Mouse (Mus musculus): ENCODE results near the gene Traf3. TPM values are rescaled to one million over a fixed set of nuclear protein-coding genes. Genes with fewer than 3 reads are reported as not detected.

Gene Traf3
- polyA plus RNA-seq, 1 experiment = 5.1 TPM

DNA sequence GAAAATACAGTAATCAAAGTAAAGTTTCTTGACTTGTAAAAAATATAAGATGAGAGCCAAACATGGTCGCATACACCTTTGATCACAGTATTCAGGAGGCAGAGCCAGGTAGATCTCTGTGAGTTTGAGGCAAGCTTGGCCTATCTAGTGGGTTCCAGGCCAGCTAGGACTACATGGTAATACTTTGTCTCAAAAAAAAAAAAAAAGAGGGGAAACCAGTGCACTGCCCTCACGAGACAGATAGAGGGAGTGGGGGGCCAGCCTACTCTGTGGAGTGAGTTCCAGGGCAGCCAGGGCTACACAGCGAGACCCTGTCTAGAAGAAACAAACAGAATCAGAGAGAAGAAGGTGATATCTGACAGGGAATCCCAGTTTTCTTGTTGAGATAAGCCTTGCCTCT lies 41.5 kb downstream of the Traf3 start:
- Histone ChIP-seq H3K4me3 (ENCODE audit: insufficient read depth, low read depth, low read length) (no peak overlapping the region), H3K4me1 (ENCODE audit: control insufficient read depth, insufficient read depth, insufficient read length, low read length) (no peaks in the 10 kb centered on the region), H3K27ac (replicated peaks; ENCODE audit: low read depth, low read length) (no peak overlapping the region)

DNA sequence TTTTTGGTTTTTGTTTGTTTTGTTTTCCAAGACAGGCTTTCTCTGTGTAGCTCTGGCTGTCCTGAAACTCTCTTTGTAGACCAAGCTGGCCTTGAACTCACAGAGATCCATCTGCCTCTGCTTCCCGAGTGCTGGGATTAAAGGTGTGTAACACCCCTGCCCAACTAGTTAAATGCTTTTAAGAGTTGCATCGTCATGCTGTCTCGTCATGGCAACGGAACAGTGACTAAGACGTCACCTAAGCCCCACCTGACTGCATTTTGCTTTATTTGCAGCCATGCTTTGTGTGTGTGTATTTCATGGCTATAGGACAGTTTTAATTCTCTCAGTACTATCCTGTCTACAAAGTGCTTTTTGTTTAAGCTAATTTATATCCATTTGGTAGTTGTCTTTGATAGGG lies 45.6 kb downstream of the Traf3 start:
- no peak overlapping the region for H3K27ac ChIP-seq (replicated peaks; ENCODE audit: low read depth, low read length)
- no peaks in the 10 kb centered on the region for H3K4me1 ChIP-seq (ENCODE audit: control insufficient read depth, insufficient read depth, insufficient read length, low read length)
- H3K4me3 ChIP-seq (ENCODE audit: insufficient read depth, low read depth, low read length) = no peak overlapping the region

DNA sequence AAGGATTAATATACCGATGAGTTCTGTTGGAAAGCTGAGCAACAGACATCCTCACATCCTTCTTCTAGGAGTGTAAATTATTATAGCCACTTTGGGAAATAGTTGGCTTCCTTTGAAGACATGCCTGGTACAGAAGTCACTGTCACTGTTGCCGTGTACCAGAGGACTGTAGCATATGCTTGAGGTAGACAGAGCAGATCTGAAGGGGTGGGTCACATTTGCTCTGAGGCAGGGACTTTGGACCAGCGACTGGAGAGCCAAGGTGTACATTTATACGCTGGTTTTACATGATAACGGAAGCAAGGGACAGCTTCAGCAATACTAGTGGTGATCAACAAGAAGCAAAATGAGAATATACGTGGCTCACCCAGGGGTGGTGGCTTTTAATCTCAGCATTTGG lies 52.7 kb downstream of the Traf3 start:
- Histone ChIP-seq H3K4me1 (ENCODE audit: control insufficient read depth, insufficient read depth, insufficient read length, low read length) (no peaks in the 10 kb centered on the region), H3K27ac (replicated peaks; ENCODE audit: low read depth, low read length) (no peak overlapping the region), H3K4me3 (ENCODE audit: insufficient read depth, low read depth, low read length) (no peak overlapping the region)

DNA sequence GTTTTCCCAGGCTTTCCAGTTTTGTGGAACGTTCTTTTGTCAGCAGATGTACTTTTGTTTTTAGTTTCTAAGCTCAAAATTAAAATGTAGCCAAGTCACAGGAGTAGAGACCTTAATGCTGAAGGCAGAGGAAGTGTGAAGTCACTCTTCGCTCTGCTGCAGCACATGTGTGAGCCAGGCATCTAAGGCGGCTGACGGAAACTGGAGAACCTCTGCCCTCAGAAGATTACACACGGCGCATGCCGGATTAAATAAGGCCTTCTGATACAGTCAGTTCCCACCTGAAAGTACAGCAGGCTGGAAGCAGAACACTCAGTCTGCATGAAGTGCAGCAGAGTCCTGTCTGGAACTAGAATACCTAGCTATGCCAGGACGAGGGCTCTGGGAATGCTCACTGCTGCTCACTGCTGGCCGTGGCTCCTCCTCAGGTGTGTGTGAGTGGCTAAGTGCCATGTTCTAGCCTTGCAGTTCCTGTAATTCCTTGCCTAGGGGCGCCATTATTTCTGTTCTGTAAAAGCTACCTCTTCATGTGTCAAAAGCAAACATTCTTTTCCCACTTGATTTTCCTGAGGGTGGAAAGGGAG lies 59.1 kb downstream of the Traf3 start:
- Histone ChIP-seq H3K27ac (replicated peaks; ENCODE audit: low read depth, low read length) (no peak overlapping the region), H3K4me3 (ENCODE audit: insufficient read depth, low read depth, low read length) (no peak overlapping the region), H3K4me1 (ENCODE audit: control insufficient read depth, insufficient read depth, insufficient read length, low read length) (no peaks in the 10 kb centered on the region)

DNA sequence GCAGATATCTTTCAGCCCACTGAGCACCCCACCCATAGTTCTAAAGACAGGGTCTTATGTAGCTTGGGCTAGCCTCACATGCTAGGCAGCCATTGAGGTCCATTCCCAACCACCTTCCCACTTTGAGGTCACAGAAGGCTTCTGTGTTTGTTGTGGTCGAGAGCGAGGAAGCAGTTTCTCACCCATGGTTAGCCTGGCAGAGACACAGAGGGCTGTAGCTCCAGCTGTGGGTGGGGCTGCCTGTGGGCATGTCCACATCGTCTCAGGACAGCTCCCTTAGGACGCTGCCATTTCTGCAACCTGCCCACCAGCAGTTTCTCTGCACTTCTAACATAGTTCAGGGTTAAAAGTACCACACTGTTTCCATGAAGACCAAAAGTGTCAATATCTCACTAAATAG lies 61.2 kb downstream of the Traf3 start:
- Histone ChIP-seq H3K4me1 (ENCODE audit: control insufficient read depth, insufficient read depth, insufficient read length, low read length) (no peaks in the 10 kb centered on the region), H3K27ac (replicated peaks; ENCODE audit: low read depth, low read length) (no peak overlapping the region), H3K4me3 (ENCODE audit: insufficient read depth, low read depth, low read length) (no peak overlapping the region)

DNA sequence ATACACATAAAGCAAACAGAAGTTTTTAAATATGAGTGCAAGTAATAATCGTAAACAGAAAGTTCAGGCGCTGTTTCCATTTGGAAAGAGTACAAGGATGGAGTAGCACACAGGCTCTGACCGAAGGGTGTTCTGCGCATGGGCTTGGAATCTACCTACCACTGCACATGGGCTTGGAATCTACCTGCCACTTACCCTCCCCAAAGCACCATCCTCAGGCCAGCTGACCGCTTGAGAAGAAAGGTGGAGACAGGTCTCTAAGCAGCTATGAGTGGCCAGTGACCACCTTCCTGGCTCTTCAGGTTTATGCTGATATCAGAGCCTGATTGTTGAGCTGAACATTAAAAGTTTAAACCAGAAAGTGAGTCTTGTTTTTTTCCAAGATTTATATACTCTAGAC lies 62.3 kb downstream of the Traf3 start:
- no peak overlapping the region for H3K4me3 ChIP-seq (ENCODE audit: insufficient read depth, low read depth, low read length)
- no peaks in the 10 kb centered on the region for H3K4me1 ChIP-seq (ENCODE audit: control insufficient read depth, insufficient read depth, insufficient read length, low read length)
- no peak overlapping the region for H3K27ac ChIP-seq (replicated peaks; ENCODE audit: low read depth, low read length)

DNA sequence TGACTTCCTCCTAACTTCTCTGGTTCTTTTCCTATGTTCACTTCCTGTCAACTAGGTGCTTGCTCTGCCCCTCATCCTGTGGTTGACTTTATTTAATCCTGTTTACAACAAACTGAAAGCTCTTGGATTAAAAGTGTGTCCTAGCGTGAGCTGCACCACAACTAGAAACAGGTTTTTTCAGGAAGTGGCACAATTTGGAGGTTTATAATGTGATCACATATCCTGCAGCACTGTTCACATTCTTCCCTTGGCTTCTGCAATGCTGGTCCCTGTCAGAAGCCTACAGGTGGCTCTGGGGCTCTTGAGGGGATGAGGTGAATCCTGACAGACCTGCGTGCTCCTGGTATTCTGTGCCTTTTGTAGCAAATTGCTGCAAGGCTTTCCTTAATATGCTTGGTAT lies 64.6 kb downstream of the Traf3 start:
- Histone ChIP-seq H3K4me3 (ENCODE audit: insufficient read depth, low read depth, low read length) (no peak overlapping the region), H3K4me1 (ENCODE audit: control insufficient read depth, insufficient read depth, insufficient read length, low read length) (no peaks in the 10 kb centered on the region), H3K27ac (replicated peaks; ENCODE audit: low read depth, low read length) (no peak overlapping the region)

DNA sequence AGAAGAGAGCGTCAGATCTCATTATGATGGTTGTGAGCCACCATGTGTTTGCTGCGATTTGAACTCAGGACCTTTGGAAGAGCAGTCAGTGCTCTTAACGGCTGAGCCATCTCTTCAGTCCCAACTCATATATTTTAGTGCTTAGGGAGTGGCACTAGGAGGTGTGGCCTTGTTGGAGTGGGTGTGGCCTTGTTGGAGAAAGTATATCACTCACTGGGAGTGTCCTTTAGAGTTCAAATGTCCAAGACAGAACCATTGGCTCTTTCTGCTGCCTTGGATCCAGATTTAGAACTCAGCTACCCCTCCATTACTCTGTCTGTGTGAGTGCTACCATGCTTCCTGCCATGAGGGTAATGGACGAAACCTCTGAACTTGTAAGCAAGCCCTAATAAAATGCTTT lies 67.6 kb downstream of the Traf3 start:
- no peak overlapping the region for H3K27ac ChIP-seq (replicated peaks; ENCODE audit: low read depth, low read length)

DNA sequence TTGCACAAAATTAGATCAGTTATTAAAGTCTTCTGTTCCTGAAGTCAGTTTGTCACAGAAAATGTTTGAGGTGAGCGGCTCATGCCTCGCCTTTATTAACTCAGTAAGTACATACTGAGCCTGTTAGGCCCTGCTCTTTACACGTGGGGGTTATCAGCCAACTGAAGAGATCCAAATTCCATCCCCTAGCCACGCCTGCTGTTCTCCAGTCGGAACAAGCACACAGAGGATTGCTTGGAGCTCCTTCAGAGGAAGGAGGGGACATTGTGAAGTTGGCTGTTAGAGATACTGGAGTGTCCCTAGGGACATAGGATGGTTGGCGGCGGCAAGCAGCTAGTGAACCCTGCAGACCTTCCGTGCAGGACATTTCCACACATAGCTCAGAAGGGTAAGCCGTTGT lies 68.2 kb downstream of the Traf3 start:
- H3K4me1 ChIP-seq (ENCODE audit: control insufficient read depth, insufficient read depth, insufficient read length, low read length) = no peaks in the 10 kb centered on the region
- H3K27ac ChIP-seq (replicated peaks; ENCODE audit: low read depth, low read length) = no peak overlapping the region
- no peak overlapping the region for H3K4me3 ChIP-seq (ENCODE audit: insufficient read depth, low read depth, low read length)

More for the DNA sequence above, 67.6 kb downstream of the Traf3 start:
- no peak overlapping the region for H3K4me3 ChIP-seq (ENCODE audit: insufficient read depth, low read depth, low read length)
- H3K4me1 ChIP-seq (ENCODE audit: control insufficient read depth, insufficient read depth, insufficient read length, low read length) = no peaks in the 10 kb centered on the region

DNA sequence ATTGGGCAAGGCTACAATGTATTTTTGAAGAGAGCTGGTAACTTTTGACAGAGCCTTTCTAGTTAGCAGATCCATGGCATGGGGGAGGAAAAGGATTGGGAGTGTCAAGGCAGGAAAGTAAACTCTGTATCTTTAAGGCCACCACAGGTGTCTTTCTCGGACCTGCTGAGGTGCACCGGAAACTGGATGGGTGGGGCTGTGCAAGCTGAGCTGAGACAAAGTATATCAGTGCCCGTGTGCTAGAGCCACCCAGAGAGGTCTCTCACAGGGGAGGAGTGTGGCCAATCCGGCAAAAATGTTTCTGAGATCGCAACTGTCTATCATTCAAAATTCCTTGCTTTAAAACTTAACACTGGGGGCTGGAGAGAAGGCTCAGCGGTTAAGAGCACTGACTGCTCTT lies 69.5 kb downstream of the Traf3 start:
- H3K27ac ChIP-seq (replicated peaks; ENCODE audit: low read depth, low read length) = no peak overlapping the region
- H3K4me3 ChIP-seq (ENCODE audit: insufficient read depth, low read depth, low read length) = no peak overlapping the region
- H3K4me1 ChIP-seq (ENCODE audit: control insufficient read depth, insufficient read depth, insufficient read length, low read length) = no peaks in the 10 kb centered on the region

DNA sequence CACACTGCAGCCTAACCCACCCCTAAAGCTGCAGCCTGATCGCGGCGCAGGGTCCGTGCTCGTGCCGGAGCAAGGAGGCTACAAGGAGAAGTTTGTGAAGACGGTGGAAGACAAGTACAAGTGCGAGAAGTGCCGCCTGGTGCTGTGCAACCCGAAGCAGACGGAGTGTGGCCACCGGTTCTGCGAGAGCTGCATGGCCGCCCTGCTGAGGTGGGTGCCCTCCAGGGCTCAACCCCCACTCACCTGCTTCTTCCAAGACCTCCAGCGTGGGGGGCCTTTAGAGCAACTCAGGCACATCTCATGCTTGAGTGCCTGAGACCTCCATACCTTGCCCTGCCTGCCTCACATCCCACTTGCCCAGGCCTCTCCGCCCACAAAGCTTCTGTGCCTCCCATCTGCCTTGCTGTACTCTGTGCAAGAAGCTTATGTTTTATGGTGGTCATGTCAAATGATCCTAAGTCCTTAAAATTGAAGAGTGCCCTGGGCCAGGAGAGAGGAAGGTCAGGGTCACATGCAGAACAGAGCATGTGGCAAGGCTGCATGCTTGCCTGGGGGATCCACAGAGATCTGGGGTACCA lies 71.5 kb downstream of the Traf3 start:
- H3K4me3 ChIP-seq (ENCODE audit: insufficient read depth, low read depth, low read length) = no peak overlapping the region
- no peaks in the 10 kb centered on the region for H3K4me1 ChIP-seq (ENCODE audit: control insufficient read depth, insufficient read depth, insufficient read length, low read length)
- H3K27ac ChIP-seq (replicated peaks; ENCODE audit: low read depth, low read length) = no peak overlapping the region

DNA sequence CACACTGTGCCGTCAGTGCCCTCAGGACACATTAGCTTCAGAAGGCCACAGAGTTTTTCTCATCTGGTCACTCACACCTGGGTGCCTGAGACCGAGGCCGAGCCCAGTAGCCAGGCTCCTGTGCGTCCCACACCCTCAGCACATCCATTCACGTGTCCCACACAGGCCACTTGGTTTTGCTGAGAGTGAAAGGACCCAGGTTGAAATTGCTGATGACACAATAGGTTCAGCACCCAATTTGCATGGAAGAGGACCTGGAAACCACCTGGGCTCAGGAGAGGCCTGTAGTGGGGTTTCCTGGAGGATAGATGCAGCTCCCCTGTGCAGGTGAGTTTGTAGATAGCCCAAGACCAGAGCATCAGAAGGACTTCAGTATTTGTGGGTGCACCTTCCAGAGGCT lies 72.2 kb downstream of the Traf3 start:
- H3K4me3 ChIP-seq (ENCODE audit: insufficient read depth, low read depth, low read length) = no peak overlapping the region
- H3K4me1 ChIP-seq (ENCODE audit: control insufficient read depth, insufficient read depth, insufficient read length, low read length) = no peaks in the 10 kb centered on the region
- no peak overlapping the region for H3K27ac ChIP-seq (replicated peaks; ENCODE audit: low read depth, low read length)

DNA sequence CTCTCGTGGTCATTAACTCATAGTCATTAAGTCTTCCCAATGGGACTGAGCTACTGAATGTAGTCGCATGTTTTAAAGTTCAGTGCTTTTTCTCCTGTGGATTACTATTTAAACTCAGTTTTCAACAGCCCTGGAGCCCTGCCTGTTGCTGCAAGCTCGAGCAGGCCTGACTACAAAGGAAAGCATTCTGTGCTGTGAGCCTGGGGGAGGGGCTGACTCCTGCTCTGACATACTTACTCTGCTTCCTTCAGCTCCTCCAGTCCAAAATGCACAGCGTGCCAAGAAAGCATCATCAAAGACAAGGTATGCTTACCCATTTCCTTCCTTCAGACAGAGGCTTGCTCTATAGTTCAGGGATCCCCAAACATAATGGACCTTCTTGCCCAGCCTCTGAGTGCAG lies 72.6 kb downstream of the Traf3 start:
- H3K27ac ChIP-seq (replicated peaks; ENCODE audit: low read depth, low read length) = no peak overlapping the region
- H3K4me1 ChIP-seq (ENCODE audit: control insufficient read depth, insufficient read depth, insufficient read length, low read length) = no peaks in the 10 kb centered on the region
- no peak overlapping the region for H3K4me3 ChIP-seq (ENCODE audit: insufficient read depth, low read depth, low read length)

DNA sequence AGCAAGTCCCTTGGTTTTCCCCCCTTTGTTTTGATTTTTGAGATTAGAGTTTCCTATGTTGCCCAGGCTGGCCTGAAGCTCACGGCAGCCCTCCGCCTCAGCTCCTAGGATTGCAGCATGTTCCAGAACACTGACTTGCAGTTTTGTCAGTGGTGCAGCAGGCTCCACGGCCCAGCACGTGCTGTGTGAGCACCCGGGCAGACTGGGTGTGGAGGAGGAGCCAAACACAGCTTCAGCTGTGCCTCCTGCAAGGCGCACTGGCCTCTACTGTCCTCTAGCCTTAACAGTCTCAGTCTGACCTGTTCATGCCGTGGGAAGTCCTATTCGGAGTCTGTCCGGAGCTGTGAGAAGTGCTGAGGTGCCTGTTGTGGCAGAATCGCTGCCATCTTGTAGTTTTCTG lies 73.8 kb downstream of the Traf3 start:
- Histone ChIP-seq H3K4me3 (ENCODE audit: insufficient read depth, low read depth, low read length) (no peak overlapping the region), H3K27ac (replicated peaks; ENCODE audit: low read depth, low read length) (no peak overlapping the region), H3K4me1 (ENCODE audit: control insufficient read depth, insufficient read depth, insufficient read length, low read length) (no peaks in the 10 kb centered on the region)

DNA sequence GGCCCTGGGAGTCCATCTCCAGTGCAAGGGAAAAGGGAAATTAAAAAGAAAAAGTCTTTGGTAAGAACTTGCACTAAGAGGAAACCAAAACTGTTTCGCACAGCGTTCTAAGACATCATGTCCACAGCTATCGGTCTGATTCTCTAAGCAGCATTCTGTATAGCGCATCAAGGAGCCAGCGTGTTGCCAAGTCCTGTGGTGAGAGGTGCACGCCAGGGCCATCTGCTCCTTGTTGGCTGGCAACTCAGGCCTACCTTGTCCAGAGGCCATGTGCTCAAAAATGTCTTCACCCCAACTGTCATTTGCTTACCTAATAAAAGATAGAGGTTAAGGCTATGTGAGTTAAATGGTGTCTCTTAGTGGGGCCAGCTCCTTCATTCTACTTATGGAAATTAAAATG lies 75.7 kb downstream of the Traf3 start:
- no peaks in the 10 kb centered on the region for H3K4me1 ChIP-seq (ENCODE audit: control insufficient read depth, insufficient read depth, insufficient read length, low read length)
- no peak overlapping the region for H3K4me3 ChIP-seq (ENCODE audit: insufficient read depth, low read depth, low read length)
- H3K27ac ChIP-seq (replicated peaks; ENCODE audit: low read depth, low read length) = no peak overlapping the region

DNA sequence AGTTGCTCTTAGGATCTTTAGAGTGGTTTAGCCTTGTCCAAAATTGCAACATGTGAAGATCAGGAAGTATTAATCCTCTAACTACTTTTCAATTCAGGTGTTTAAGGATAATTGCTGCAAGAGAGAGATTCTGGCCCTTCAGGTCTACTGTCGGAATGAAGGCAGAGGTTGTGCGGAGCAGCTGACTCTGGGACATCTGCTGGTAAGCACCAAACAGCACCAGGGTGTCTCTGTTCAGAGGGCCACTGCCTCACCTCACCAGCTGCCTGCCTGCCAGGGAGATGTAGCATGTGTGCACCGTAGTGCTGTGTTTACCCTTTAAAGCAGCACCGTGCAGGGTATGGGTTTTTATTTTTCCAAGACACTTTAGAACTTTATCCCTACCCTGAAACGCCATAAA lies 76.2 kb downstream of the Traf3 start:
- Histone ChIP-seq H3K4me3 (ENCODE audit: insufficient read depth, low read depth, low read length) (no peak overlapping the region), H3K27ac (replicated peaks; ENCODE audit: low read depth, low read length) (no peak overlapping the region), H3K4me1 (ENCODE audit: control insufficient read depth, insufficient read depth, insufficient read length, low read length) (no peaks in the 10 kb centered on the region)
